Mouse (Mus musculus) MEL (cell line): ENCODE data around the gene 4930535I16Rik.

Experiments
- CTCF ChIP-seq, 3 experiments: IDR thresholded peaks in 2 of 3; conservative IDR thresholded peaks in 1 of 3; 2 replicates each; pipeline ENCODE4 v1.5.1; 2011 to 2012; ENCODE audit warnings: low read length in 3 of 3, low read depth in 2 of 3, mild to moderate bottlenecking in 2 of 3, improper control_type of control experiment in 1 of 3, inconsistent platforms in 1 of 3, mixed read lengths in 1 of 3, moderate library complexity in 1 of 3; ENCODE audit not compliant: control insufficient read depth in 1 of 3, insufficient read depth in 1 of 3, poor library complexity in 1 of 3, severe bottlenecking in 1 of 3
- E2F4 ChIP-seq: IDR thresholded peaks from 2 replicates; pipeline ENCODE4 v1.6.1; 2011; ENCODE audit warnings: low read depth, low read length, improper control_type of control experiment, borderline replicate concordance
- ELF1 ChIP-seq: IDR thresholded peaks from 2 replicates; pipeline ENCODE4 v1.6.1; 2014; ENCODE audit warnings: low read depth, mild to moderate bottlenecking, inconsistent platforms, low read length, improper control_type of control experiment, moderate library complexity
- TAL1 ChIP-seq: IDR thresholded peaks from 2 replicates; pipeline ENCODE4 v1.6.1; 2012; ENCODE audit warnings: mild to moderate bottlenecking, inconsistent platforms, low read length, moderate library complexity, mixed read lengths

DNA sequence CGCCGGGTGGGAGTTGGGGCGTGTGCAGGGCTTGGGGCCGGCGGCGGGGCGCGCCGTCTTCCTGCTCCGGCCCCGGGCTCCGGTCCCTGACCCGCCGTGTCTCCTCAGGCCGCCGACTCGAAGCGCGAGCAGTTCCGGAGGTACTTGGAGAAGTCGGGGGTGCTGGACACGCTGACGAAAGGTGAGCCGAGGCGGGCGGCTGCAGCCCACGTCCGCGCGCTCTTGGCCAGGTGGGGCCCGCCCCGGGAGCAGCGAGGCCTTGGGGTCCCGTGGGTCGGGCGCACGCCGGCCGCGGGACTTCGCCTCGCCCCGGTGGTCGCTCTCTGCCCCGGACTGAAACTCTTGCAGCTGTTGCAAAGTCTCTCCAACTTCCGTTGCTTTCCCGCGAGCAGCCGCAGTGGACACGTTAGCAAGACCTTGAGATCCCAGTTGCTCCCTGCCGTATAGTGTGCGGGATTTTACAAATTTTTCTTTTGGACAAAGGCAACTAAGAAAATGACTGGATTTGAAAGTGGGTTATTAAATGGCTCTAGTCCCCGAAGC is 12.6 kb downstream of the 4930535I16Rik start:
- no peak for TF ChIP-seq CTCF (IDR thresholded peaks at IDR 0.05 in 2 of 3, conservative IDR thresholded peaks at IDR 0.05 in 1 of 3; ENCODE audit: control insufficient read depth in 1 of 3, insufficient read depth in 1 of 3, low read depth in 2 of 3, low read length in 3 of 3, poor library complexity in 1 of 3, severe bottlenecking in 1 of 3)
- TF ChIP-seq E2F4, result no peak
- no peak for TF ChIP-seq TAL1
- no peak for TF ChIP-seq ELF1
